Mouse (Mus musculus) lung, postnatal 0 days (tissue): ENCODE results near the gene Abcd2. TPM values are rescaled to one million over a fixed set of nuclear protein-coding genes. Genes with fewer than 3 reads are reported as not detected.
A peak's percentile ranks its signal among the peaks of the same experiment; 100 is the strongest.

Experiments
- ATAC-seq: fragments of 200-750 bp; cut with Nextera tagmentation; 2 replicates; pipeline ENCODE4 v1.8.0; 2017; ENCODE audit warnings: moderate library complexity
- DNase-seq: peaks from one replicate; pipeline ENCODE4 v3.0.0-alpha.2; 2016; ENCODE audit warnings: low spot score
- H3K27ac ChIP-seq: fragments of 300-500 bp; sonication (generic); 2 replicates; pipeline ENCODE4 v1.5.1; 2014; ENCODE audit warnings: antibody characterized with exemption, mild to moderate bottlenecking, low read length, mixed read lengths
- H3K27me3 ChIP-seq: fragments of 300-500 bp; sonication (generic); replicated peaks from 2 replicates; pipeline ENCODE4 v1.6.1; 2014; ENCODE audit warnings: low read length, mixed read lengths; ENCODE audit not compliant: insufficient read depth
- H3K36me3 ChIP-seq: fragments of 300-500 bp; sonication (generic); 2 replicates; pipeline ENCODE4 v1.6.1; 2014; ENCODE audit warnings: low read length, mixed read lengths; ENCODE audit not compliant: insufficient read depth
- H3K4me1 ChIP-seq: fragments of 300-500 bp; sonication (generic); 2 replicates; pipeline ENCODE4 v1.6.1; 2014; ENCODE audit warnings: antibody characterized with exemption, low read depth, low read length, mixed read lengths; ENCODE audit not compliant: insufficient read depth
- H3K4me2 ChIP-seq: fragments of 300-500 bp; sonication (generic); replicated peaks from 2 replicates; pipeline ENCODE4 v1.6.1; 2014; ENCODE audit warnings: low read depth, mild to moderate bottlenecking, low read length, moderate library complexity, mixed read lengths
- H3K4me3 ChIP-seq: fragments of 300-500 bp; sonication (generic); 2 replicates; pipeline ENCODE4 v1.5.1; 2014; ENCODE audit warnings: low read depth, low read length
- H3K9ac ChIP-seq: fragments of 300-500 bp; sonication (generic); replicated peaks from 2 replicates; pipeline ENCODE4 v1.6.1; 2014; ENCODE audit warnings: low read depth, mild to moderate bottlenecking
- H3K9me3 ChIP-seq: fragments of 300-500 bp; sonication (generic); 2 replicates; pipeline ENCODE4 v1.6.1; 2016; ENCODE audit warnings: low read length, mixed read lengths
- CTCF ChIP-seq: IDR thresholded peaks from 2 replicates; pipeline ENCODE4 v1.5.1; 2016; ENCODE audit warnings: antibody characterized with exemption, mild to moderate bottlenecking
- EP300 ChIP-seq: IDR thresholded peaks from 2 replicates; pipeline ENCODE4 v1.6.1; 2016; ENCODE audit warnings: antibody characterized with exemption, mild to moderate bottlenecking, control low read depth
- WGBS: fragments of 180-500 bp; shearing (Covaris S2); extraction: QIAGEN DNeasy Blood & Tissue Kit; methylation state at CpG from one replicate; pipeline ENCODE4 v1.1.7; 2014; 5-methylcytosine and 5-hydroxymethylcytosine counted together
- polyA plus RNA-seq: library from polyadenylated mRNA; unstranded; fragments of >200 nt; fragmentation: Nextera tagmentation; extraction: Ambion mirVana; gene quantifications from 2 replicates; pipeline ENCODE4 v1.2.1, GENCODE M21; 2015

Abcd2 gene
- polyA plus RNA-seq: 9.2 and 10.9 TPM in 2 replicates

GRCm38 (mm10) chr15:91191412-91192222, at the start of gene Abcd2:
Gene Abcd2, minus strand, starts transcription at chr15:91191799.
- Histone ChIP-seq H3K9ac (peak within 1 kb of the TSS; percentile 44), H3K9me3 (no peaks in the 10 kb centered on the region), H3K4me3 (peak within 1 kb of the TSS; percentile 41), H3K27ac (peak within 1 kb of the TSS; percentile 73), H3K4me1 (no peaks in the 10 kb centered on the region; the same call in 1 of the 2 replicates), H3K4me2 (peak within 1 kb of the TSS; percentile 59), H3K36me3 (no peaks in the 10 kb centered on the region), H3K27me3 (no peaks in the 10 kb centered on the region)
- DNase-seq (peak; percentile 92), ATAC-seq (peak; percentile 92)
- 1% methylated on average over 22 of the region's 22 CpGs for WGBS
- no peak for TF ChIP-seq CTCF
- no peak for TF ChIP-seq EP300

- no peak for ATAC-seq
- Histone ChIP-seq H3K36me3 (no peaks in the 10 kb centered on the region), H3K27me3 (no peaks in the 10 kb centered on the region), H3K9ac (no peak overlapping the region), H3K4me3 (no peak overlapping the region), H3K4me2 (no peak overlapping the region), H3K9me3 (no peaks in the 10 kb centered on the region), H3K4me1 (no peaks in the 10 kb centered on the region), H3K27ac (no peak overlapping the region)
- no peak for TF ChIP-seq EP300
- TF ChIP-seq CTCF: no peak
- no peak for DNase-seq
- WGBS: 72% methylated on average over 3 of the region's 3 CpGs
Measured at GRCm38 (mm10) chr15:91240683-91241335, 49.2 kb upstream of the Abcd2 start.

GRCm38 (mm10) chr15:91237294-91237693, 45.7 kb upstream of the Abcd2 start:
- ATAC-seq: no peak
- H3K27me3 ChIP-seq: no peaks in the 10 kb centered on the region
- H3K4me1 ChIP-seq: no peaks in the 10 kb centered on the region
- H3K36me3 ChIP-seq: no peaks in the 10 kb centered on the region
- no peak for TF ChIP-seq EP300
- H3K27ac ChIP-seq: no peak overlapping the region
- WGBS: 80% methylated on average over 5 of the region's 5 CpGs
- H3K4me2 ChIP-seq: no peak overlapping the region
- no peak for DNase-seq
- no peak overlapping the region for H3K9ac ChIP-seq
- H3K9me3 ChIP-seq: no peaks in the 10 kb centered on the region
- H3K4me3 ChIP-seq: no peak overlapping the region

- Histone ChIP-seq H3K4me1 (no peaks in the 10 kb centered on the region), H3K9me3 (no peaks in the 10 kb centered on the region), H3K27me3 (no peaks in the 10 kb centered on the region), H3K9ac (no peak overlapping the region), H3K36me3 (no peaks in the 10 kb centered on the region), H3K4me3 (no peak overlapping the region), H3K27ac (no peak overlapping the region), H3K4me2 (no peak overlapping the region)
- no peak for TF ChIP-seq EP300
- TF ChIP-seq CTCF: no peak
- WGBS: 90% methylated on average over 5 of the region's 5 CpGs
- ATAC-seq: no peak
- DNase-seq: no peak
Measured at GRCm38 (mm10) chr15:91206518-91206917, 14.9 kb upstream of the Abcd2 start.

GRCm38 (mm10) chr15:91203521-91203920, 11.9 kb upstream of the Abcd2 start:
- H3K4me1 ChIP-seq: no peaks in the 10 kb centered on the region
- H3K4me2 ChIP-seq: no peak overlapping the region
- no peaks in the 10 kb centered on the region for H3K9me3 ChIP-seq
- 75% methylated on average over 3 of the region's 3 CpGs for WGBS
- no peak for TF ChIP-seq CTCF
- no peak for TF ChIP-seq EP300
- H3K4me3 ChIP-seq: no peak overlapping the region
- no peaks in the 10 kb centered on the region for H3K36me3 ChIP-seq
- H3K9ac ChIP-seq: no peak overlapping the region
- no peaks in the 10 kb centered on the region for H3K27me3 ChIP-seq
- H3K27ac ChIP-seq: no peak overlapping the region
- no peak for ATAC-seq
- DNase-seq: no peak

- no peaks in the 10 kb centered on the region for H3K4me1 ChIP-seq
- WGBS: 95% methylated on average over 1 of the region's 1 CpGs
- TF ChIP-seq CTCF (no peak), EP300 (no peak)
Measured at GRCm38 (mm10) chr15:91202486-91202885, 10.9 kb upstream of the Abcd2 start.

More at GRCm38 (mm10) chr15:91202486-91202885, 10.9 kb upstream of the Abcd2 start:
- ATAC-seq (no peak), DNase-seq (no peak)
- H3K9me3 ChIP-seq: no peaks in the 10 kb centered on the region
- no peaks in the 10 kb centered on the region for H3K27me3 ChIP-seq
- H3K9ac ChIP-seq: no peak overlapping the region
- H3K27ac ChIP-seq: no peak overlapping the region
- no peak overlapping the region for H3K4me3 ChIP-seq
- H3K36me3 ChIP-seq: no peaks in the 10 kb centered on the region
- H3K4me2 ChIP-seq: no peak overlapping the region
